Mouse (Mus musculus) gastrocnemius, postnatal 10 days (tissue): ENCODE results near the gene Sf3b3. TPM values are rescaled to one million over a fixed set of nuclear protein-coding genes. Genes with fewer than 3 reads are reported as not detected.

ENCODE experiments used
- DNase-seq: peaks from one replicate; pipeline ENCODE4 v3.0.0; 2021; ENCODE audit warnings: mixed read lengths
- total RNA-seq, 2 experiments: library from RNA; stranded (reverse); gene quantifications; 2 replicates each; pipeline ENCODE4 v1.2.3; 2021

Gene Sf3b3
- total RNA-seq, 2 experiments from 2014 or later = 35.7 to 44.8 TPM

DNA sequence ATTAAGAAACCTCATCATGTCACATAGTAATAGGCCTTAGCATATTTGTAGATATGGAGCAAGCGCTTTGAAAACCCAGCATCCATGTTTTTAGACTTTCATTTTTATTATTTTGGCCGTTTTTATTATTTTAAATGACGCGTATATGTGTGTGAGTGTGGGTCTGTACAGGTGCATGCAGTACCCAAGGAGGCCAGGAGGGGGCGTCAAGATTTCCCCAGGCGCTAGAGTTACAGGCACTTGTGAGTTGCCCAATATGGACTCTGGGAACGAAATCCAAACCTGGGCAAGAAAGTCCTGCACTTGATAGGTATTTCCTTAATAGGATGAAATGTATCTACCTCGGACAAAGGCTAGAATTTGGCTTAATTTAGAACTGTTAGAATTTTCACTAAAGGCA is 71.3 kb downstream of the Sf3b3 start:
- DNase-seq = no peak

DNA sequence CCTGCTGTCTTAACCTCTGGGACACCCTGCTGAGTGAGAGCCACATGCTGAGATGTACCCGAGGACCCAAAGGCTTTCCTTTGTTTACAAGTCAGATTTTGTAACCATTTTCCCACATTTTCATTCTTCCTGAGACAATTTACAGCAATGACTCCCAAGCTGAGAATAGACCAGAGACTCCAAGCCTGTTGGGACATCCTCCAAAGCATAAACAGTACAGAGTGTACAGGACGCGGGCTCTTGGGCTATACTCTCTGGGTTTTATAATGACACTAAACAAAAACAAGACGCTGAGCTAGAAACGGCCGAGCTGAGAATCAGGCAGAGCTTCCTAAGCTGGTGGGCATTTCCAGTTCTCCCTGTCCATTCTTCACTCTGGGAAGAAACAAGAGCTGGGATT is 71.9 kb downstream of the Sf3b3 start:
- DNase-seq = no peak

DNA sequence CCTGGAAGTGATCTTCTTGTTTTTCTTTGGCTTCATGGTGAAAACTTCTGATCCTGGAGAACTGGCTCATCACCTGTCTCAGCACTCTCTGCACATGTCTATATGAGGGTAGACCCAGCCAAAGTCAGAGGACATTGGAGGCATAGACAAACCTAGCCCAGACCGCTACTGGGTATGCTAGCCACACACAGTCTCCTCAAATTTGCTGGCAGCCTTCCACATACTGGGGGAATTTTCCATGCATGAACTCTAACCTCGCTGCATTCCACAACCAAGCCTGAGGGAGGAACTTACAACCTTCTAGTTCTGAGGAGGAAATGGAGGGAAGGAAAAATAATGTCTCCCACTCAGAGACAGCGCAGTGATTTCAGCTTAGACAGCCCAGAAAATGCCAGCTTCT is 72.5 kb downstream of the Sf3b3 start:
- DNase-seq = no peak

DNA sequence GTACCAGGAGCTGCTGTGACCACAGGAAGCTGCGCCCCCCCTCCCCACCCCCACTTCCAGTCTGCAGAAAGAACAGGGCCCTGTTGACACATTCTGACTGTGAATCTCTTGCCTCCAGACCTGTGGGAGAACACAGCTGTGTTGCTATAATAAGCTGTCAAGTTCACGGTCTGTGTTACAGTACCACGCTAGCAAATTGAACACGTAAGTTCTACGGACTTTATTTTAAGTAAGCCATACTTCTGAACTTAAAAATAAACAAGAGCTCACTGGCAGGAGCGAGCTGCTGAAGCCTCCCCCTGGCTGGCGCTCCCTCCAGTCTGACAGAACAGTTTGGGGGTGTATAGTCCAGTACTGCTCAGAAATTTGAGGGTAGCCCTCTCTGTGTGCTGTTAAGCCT is 74.1 kb downstream of the Sf3b3 start:
- DNase-seq = no peak

DNA sequence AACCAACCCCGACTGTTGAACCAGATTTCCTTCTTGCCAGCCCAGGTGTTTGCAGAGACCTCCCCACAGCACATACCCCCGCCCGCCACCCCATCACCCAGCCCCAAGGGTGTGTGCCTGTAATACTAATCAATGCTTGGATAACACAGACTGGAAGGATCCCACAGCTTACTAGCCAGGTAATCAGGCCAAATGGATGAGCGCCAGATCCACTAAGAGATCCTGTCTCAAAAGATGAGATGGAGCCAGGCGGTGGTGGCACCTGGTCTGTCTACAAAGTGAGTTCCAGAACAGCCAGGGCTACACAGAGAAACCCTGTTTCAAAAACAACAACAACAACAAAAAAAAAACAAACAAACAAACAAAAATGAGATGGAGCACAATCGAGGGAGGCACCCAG is 79.3 kb downstream of the Sf3b3 start:
- no peak for DNase-seq

DNA sequence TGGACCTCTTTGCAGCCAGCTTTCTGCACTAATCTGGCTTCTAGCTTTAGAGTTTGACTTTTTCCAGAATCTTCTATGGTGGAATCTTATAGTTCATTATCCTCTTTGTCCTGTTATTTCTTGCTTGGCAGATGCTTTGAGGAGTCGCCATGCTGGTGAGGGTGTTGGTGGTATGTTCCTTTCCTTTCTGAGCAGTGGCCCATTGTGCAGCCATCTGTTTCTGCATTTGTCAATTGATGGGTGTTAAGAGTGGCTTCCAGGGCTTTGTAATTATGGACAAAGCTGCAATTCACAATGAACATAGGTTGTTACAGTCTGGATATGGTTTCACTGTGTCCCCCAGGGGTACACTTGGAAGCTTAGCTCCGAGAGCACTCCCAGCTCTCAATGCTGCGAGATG is 81.9 kb downstream of the Sf3b3 start:
- DNase-seq = no peak

DNA sequence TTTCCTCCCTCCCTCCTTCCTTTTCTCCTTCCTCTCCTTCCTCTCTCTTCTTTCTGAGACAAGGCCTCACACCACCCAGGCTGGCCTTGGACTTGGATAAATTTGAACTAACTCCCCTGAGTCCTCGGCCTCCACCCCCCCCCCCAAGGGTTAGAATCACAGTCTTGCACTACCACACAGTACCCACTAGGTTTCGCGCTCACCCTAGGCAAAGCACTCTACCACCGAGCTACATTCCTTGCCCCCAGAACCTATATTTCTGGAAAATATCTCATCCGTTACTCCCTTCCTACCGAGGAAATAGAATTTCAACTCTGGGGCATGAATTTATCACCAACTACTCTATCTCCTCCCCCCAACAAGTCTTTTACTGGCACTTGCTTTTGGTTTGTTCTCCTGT is 84.6 kb downstream of the Sf3b3 start:
- no peak for DNase-seq

DNA sequence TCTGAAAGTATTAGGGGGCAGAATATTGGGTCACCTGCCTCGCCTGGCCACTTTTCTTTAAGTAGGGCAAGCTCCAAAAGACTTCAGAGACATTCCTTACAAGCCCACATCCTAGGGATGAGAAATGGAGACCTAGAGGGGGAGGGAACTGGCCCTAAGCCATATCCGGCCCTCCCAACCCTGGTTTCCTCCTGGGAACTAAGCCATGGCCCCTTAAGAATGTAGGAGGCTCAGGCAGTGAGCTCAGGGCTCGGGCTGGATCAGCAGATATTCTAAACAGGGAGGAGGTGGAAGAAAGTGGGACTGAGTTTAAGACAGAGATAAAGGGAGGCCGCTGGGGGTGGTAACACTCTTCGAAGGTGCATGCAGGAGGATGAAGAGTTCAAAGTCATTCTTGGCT is 85.4 kb downstream of the Sf3b3 start:
- DNase-seq = no peak

DNA sequence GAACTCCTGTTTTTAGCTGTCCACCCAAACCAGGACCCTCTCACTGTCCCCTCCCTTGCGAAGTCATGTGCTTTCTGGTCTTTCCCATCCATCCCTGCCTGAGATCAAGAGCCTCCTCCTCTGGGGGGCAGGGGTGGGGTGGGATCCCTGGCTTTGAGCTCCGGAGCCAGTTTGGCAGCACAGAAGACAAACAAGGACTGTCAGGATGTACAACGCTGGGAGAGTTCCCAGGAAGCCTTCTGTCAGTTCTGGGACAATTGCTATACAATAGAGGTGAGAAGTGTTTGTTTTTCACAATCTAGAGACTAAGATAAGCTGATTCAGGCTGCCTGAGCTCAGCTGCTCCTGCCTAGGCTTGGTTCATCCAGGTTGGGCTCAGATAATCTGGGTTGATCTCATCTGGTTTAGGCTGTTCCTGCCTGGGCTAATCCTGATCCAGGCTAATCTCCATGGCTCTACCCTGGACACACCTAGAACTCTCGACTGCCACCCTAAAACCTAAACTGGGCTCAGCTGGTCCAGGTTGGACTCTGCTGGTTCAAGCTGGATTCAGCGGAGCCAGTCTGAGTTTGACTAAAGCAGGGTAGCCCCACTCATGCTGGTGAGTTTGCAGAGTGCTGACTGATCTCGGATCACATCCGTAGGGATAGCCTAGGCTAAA is 86.2 kb downstream of the Sf3b3 start:
- DNase-seq = no peak

Other genes starting within 250 kb of the Sf3b3 start
- 10 to 100 TPM; 16.1 to 18.7 TPM for gene Vac14, start 228.2 kb downstream of the Sf3b3 start, total RNA-seq
- 10 to 100 TPM; 58.6 to 71.8 TPM for gene Mtss1l, start 125.3 kb downstream of the Sf3b3 start, total RNA-seq
- 10 to 100 TPM; 12.3 to 14.4 TPM for gene Il34, start 40.9 kb downstream of the Sf3b3 start, total RNA-seq
- 10 to 100 TPM; 40.3 to 41.1 TPM for gene Cog4, start 187 bp downstream of the Sf3b3 start, total RNA-seq
- 1 to 10 TPM; 4.1 to 5.0 TPM for gene Fuk, start 55.7 kb upstream of the Sf3b3 start, total RNA-seq
- 10 to 100 TPM; 36.1 to 43.2 TPM for gene St3gal2, start 73.1 kb upstream of the Sf3b3 start, total RNA-seq
- gene Ddx19a, start 151.0 kb upstream of the Sf3b3 start, total RNA-seq = 10 to 100 TPM; 35.8 to 43.5 TPM
- 10 to 100 TPM in 1 of 2 experiments, 1 to 10 TPM in 1; 9.9 to 10.4 TPM for gene Ddx19b, start 185.0 kb upstream of the Sf3b3 start, total RNA-seq
- 10 to 100 TPM; 41.5 to 53.4 TPM for gene Aars, start 186.4 kb upstream of the Sf3b3 start, total RNA-seq
- gene Exosc6, start 209.6 kb upstream of the Sf3b3 start, total RNA-seq = not detected
- 1 to 10 TPM in 1 of 2 experiments, under 1 TPM in 1; 0.63 to 1.0 TPM for gene Clec18a, start 245.6 kb upstream of the Sf3b3 start, total RNA-seq
- gene Pdpr, start 247.8 kb upstream of the Sf3b3 start, total RNA-seq = 10 to 100 TPM; 52.9 to 67.6 TPM